Mouse (Mus musculus) embryonic facial prominence, embryonic 15.5 days (tissue): ENCODE measurements at regions not wholly inside any gene's neighbourhood (a gene's known extent, or its start where the extent isn't known, plus 50 kb on each side); places are given as distances from the start of the nearest gene placed in this dataset.

Source experiments
- ATAC-seq: fragments of 200-750 bp; cut with Nextera tagmentation; 2 replicates; pipeline ENCODE4 v1.8.0; 2017; ENCODE audit warnings: low read depth, moderate TSS enrichment; ENCODE audit not compliant: insufficient number of reproducible peaks, low FRiP score, low TSS enrichment
- H3K27ac ChIP-seq: fragments of 300-500 bp; sonication (generic); replicated peaks from 2 replicates; pipeline ENCODE4 v1.5.1; 2015; ENCODE audit warnings: mild to moderate bottlenecking, inconsistent platforms
- H3K27me3 ChIP-seq: fragments of 300-500 bp; sonication (generic); 2 replicates; pipeline ENCODE4 v1.6.1; 2015; ENCODE audit warnings: inconsistent platforms
- H3K36me3 ChIP-seq: fragments of 300-500 bp; sonication (generic); 2 replicates; pipeline ENCODE4 v1.6.1; 2015; ENCODE audit warnings: mild to moderate bottlenecking, inconsistent platforms
- H3K4me1 ChIP-seq: fragments of 300-500 bp; sonication (generic); 2 replicates; pipeline ENCODE4 v1.6.1; 2015; ENCODE audit warnings: inconsistent platforms
- H3K4me2 ChIP-seq: fragments of 300-500 bp; sonication (generic); replicated peaks from 2 replicates; pipeline ENCODE4 v1.6.1; 2015; ENCODE audit warnings: mild to moderate bottlenecking, inconsistent platforms
- H3K4me3 ChIP-seq: fragments of 300-500 bp; sonication (generic); replicated peaks from 2 replicates; pipeline ENCODE4 v1.5.1; 2015; ENCODE audit warnings: mild to moderate bottlenecking, inconsistent platforms
- H3K9ac ChIP-seq: fragments of 300-500 bp; sonication (generic); 2 replicates; pipeline ENCODE4 v1.6.1; 2015; ENCODE audit warnings: inconsistent platforms
- H3K9me3 ChIP-seq: fragments of 300-500 bp; sonication (generic); replicated peaks from 2 replicates; pipeline ENCODE4 v1.6.1; 2016; ENCODE audit warnings: inconsistent platforms
- WGBS: fragments of 180-500 bp; shearing (Covaris S2); methylation state at CpG from one replicate; pipeline ENCODE4 v1.1.7; 2015; 5-methylcytosine and 5-hydroxymethylcytosine counted together

DNA sequence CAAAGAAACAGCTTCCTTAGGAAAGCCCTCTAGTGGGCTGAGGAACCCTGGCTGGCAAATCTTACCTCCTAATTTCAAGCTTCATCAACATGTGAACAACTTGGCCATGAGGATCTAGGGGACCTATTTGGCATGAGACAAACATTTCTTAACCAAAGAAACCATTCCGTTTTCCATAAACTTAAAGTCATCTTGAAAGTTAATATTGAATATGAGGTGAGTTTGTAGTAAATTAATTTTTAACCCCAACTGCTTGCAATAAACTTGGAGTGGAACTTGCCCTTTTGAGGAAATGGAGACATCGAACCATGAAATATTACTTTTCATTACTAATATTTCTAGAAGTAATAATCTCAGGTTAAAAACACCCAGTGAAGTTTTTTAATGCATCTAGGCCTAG, 229.7 kb downstream of the Cdh26 start:
- H3K36me3 ChIP-seq: no peaks in the 10 kb centered on the region
- no peak overlapping the region for H3K9ac ChIP-seq
- no peaks in the 10 kb centered on the region for H3K9me3 ChIP-seq
- WGBS: 90% methylated on average over 2 of the region's 2 CpGs
- no peaks in the 10 kb centered on the region for H3K27me3 ChIP-seq
- H3K4me1 ChIP-seq: no peaks in the 10 kb centered on the region
- ATAC-seq: no peak
- no peak overlapping the region for H3K27ac ChIP-seq
- H3K4me2 ChIP-seq: no peak overlapping the region
- no peak overlapping the region for H3K4me3 ChIP-seq

DNA sequence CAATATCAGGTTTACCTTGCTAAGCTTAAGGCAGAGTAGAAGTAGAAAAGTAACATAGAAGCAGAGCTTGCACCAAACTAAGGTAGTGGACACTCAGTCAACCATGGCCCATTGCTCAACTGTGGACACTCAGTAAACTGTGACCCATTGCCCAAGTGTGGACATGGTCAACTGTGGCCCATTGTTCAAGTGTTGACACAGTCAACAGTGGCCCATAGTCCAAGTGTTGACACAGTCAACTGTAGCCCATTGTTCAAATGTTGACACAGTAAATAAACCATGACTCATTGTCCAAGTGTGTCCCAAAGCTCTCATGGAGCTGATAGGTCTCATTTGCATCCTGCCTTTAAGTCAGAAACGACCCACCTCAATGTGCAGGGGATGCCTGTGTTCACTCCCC, 232.1 kb downstream of the Cdh26 start:
- H3K4me2 ChIP-seq: no peak overlapping the region
- H3K27ac ChIP-seq: no peak overlapping the region
- H3K4me1 ChIP-seq: no peaks in the 10 kb centered on the region
- peaks cover 6% of the 10 kb centered on the region; the same call in 1 of the 2 replicates for H3K27me3 ChIP-seq
- H3K4me3 ChIP-seq: no peak overlapping the region
- no peak for ATAC-seq
- H3K9ac ChIP-seq: no peak overlapping the region
- no peaks in the 10 kb centered on the region for H3K36me3 ChIP-seq
- H3K9me3 ChIP-seq: no peaks in the 10 kb centered on the region
- WGBS: 50% methylated on average over 1 of the region's 1 CpGs

DNA sequence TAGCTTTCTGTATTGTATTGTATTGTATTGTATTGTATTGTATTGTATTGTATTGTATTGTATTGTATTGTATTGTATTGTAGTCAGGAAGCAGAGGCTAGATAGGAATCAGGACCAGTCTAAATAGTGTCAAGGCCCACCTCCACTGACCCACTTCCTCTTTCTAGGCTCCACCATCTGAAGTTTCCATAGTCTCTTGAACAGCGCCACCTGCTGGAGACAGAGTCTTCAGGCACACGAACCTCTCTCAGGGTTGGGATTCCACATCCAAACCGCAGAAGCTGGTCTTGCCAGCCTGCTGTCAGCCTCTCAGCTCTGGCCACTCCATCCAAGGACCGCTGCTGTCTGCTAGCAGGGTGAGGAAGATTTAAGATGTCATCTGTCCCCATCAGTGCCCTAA, 234.6 kb downstream of the Cdh26 start:
- Histone ChIP-seq H3K27me3 (peaks cover 13% of the 10 kb centered on the region; the same call in 1 of the 2 replicates), H3K4me2 (no peak overlapping the region), H3K4me3 (no peak overlapping the region), H3K9ac (no peak overlapping the region), H3K4me1 (no peaks in the 10 kb centered on the region), H3K27ac (no peak overlapping the region), H3K9me3 (no peaks in the 10 kb centered on the region), H3K36me3 (no peaks in the 10 kb centered on the region)
- no peak for ATAC-seq
- WGBS: 19% methylated on average over 4 of the region's 4 CpGs

DNA sequence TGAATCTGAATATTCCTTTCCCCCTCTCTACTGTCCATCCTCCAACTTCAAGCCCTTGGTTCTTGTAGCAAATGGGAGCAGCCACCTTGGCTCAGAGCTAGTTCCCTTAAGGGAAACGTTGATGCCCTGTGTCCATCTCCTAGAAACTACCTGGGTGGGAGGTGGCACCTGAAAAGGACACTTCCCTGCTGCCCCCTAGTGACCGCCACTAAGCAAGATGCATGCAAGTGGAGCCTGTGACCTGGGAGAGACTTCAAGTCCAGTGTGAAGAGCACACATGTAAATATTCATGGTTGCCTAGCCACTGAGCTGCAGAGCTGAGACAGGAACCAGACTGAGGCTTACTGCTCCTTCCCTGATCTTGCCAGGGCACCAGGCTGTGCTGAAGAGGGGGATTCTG, 238.1 kb downstream of the Cdh26 start:
- no peaks in the 10 kb centered on the region for H3K4me1 ChIP-seq
- no peak overlapping the region for H3K27ac ChIP-seq
- no peak overlapping the region for H3K9ac ChIP-seq
- no peak overlapping the region for H3K4me2 ChIP-seq
- no peak overlapping the region for H3K4me3 ChIP-seq
- peaks cover 13% of the 10 kb centered on the region; the same call in 1 of the 2 replicates for H3K27me3 ChIP-seq
- no peak for ATAC-seq
- H3K36me3 ChIP-seq: no peaks in the 10 kb centered on the region
- 15% methylated on average over 2 of the region's 2 CpGs for WGBS
- H3K9me3 ChIP-seq: no peaks in the 10 kb centered on the region

DNA sequence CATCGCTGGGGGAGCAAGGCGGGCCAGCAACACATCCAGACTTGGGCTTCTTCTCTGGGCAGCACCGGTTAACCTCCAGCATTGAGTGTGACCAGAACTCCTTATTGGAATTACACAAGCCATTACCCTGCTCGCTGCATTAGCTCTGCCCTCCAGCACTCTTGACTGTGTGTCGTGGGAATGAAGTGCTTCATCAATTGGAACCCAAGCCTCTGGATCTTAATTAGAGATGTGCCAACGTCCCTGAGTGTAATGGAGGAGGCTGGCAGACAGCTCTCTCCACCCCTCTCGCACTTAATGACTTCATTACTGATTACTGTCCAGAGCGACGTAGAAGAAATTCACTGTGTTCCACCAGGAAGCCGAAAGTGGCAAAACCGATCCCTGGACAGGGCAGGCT, 240.6 kb downstream of the Cdh26 start:
- Histone ChIP-seq H3K4me1 (no peaks in the 10 kb centered on the region), H3K27ac (no peak overlapping the region), H3K4me3 (no peak overlapping the region), H3K9me3 (no peaks in the 10 kb centered on the region), H3K9ac (no peak overlapping the region), H3K27me3 (peaks cover 13% of the 10 kb centered on the region; the same call in 1 of the 2 replicates), H3K4me2 (no peak overlapping the region), H3K36me3 (no peaks in the 10 kb centered on the region)
- ATAC-seq: no peak
- WGBS: 71% methylated on average over 11 of the region's 11 CpGs

DNA sequence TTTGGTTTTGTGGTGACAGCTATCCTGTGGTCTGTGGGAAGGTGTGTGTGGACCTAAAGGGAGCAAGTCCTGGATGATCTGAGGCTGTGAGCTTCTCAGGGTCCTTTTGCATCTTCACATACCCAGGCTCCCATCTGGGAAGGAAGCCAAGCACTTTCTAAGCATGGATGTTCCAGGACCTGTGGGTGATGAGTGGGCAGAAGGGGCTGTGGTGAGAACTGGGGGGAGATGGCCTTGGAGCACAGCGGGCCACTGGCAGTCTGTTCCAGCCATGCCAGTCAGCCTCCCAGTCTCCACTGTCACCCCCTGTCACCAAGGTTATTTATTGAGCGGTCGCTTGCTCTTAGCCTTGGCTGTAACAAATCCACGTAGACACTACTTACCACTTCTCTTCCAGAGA, 243.3 kb downstream of the Cdh26 start:
- no peak for ATAC-seq

DNA sequence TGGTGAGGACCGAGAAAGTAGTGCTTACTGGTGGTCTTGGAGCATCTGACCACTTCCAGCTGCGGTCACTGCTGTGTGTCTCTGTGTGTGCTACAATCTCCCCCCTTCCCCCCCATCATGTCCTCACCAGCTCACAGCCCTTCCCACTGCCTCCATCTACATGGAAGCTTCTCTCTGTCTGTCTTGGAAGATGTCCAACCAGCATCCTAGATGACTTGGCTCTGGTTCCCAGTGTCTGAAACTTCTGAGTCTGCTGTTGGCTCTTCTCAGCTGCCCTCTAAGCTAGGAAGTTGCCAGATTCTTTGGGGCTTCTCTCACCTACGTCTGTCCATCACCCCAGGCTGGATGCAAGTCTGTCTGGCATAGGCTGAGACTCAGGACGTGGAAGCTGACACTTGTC, 244.3 kb downstream of the Cdh26 start:
- Histone ChIP-seq H3K27ac (no peak overlapping the region), H3K4me3 (no peak overlapping the region), H3K4me1 (no peaks in the 10 kb centered on the region), H3K27me3 (no peaks in the 10 kb centered on the region), H3K9me3 (no peaks in the 10 kb centered on the region), H3K4me2 (no peak overlapping the region), H3K36me3 (no peaks in the 10 kb centered on the region), H3K9ac (no peak overlapping the region)
- 74% methylated on average over 4 of the region's 4 CpGs for WGBS
- no peak for ATAC-seq

More for the DNA sequence above, 243.3 kb downstream of the Cdh26 start:
- Histone ChIP-seq H3K27me3 (no peaks in the 10 kb centered on the region; the same call in 1 of the 2 replicates), H3K36me3 (no peaks in the 10 kb centered on the region), H3K4me3 (no peak overlapping the region), H3K9ac (no peak overlapping the region), H3K9me3 (no peaks in the 10 kb centered on the region), H3K27ac (no peak overlapping the region), H3K4me1 (no peaks in the 10 kb centered on the region), H3K4me2 (no peak overlapping the region)
- WGBS: 87% methylated on average over 4 of the region's 4 CpGs

DNA sequence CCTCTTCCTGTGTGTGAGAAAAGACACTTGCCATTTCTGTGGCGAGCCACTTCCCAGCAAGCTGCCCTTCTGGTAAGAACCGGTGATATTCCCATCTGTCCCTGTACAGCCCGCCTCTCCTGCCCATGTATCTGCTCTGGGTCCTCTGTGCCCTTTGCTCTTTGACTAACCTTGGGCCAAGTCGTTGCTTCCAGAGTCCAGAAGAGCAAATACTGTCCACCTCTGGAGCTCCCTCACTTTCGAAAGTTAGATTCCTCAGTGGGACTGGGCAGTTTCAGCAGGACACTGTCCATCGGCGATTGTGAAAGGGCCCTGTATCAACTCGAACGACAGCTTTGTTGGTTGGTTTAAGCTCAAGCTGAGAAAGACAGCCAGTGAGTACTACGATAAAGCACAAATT, 246.6 kb downstream of the Cdh26 start:
- no peak for ATAC-seq
- H3K9me3 ChIP-seq: no peaks in the 10 kb centered on the region
- 83% methylated on average over 10 of the region's 10 CpGs for WGBS
- H3K36me3 ChIP-seq: no peaks in the 10 kb centered on the region
- H3K4me1 ChIP-seq: no peaks in the 10 kb centered on the region
- H3K27ac ChIP-seq: no peak overlapping the region
- no peak overlapping the region for H3K9ac ChIP-seq
- H3K4me2 ChIP-seq: no peak overlapping the region
- no peaks in the 10 kb centered on the region for H3K27me3 ChIP-seq
- H3K4me3 ChIP-seq: no peak overlapping the region

DNA sequence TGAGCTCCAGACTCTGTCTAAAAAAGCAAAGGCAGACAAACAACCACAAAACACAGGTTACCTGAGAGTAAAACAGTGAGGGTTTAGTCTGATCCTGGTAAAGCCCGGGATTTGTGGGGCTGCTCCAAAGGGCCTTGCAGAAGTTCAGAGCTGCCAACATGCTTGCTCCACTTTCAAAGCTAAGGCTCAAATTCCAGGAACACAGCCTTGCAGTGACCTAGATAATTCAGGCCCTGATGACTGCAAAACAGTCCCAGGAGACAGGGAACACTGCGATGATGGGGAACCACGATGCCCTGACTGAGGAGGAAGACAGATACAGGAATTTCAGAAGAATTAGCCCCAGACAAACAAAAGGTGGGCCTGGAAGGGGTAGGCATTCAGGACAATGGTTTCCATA, 250.0 kb downstream of the Cdh26 start:
- Histone ChIP-seq H3K27me3 (no peaks in the 10 kb centered on the region), H3K36me3 (no peaks in the 10 kb centered on the region), H3K4me3 (no peak overlapping the region), H3K9ac (no peak overlapping the region), H3K4me2 (no peak overlapping the region), H3K4me1 (no peaks in the 10 kb centered on the region; the same call in 1 of the 2 replicates), H3K9me3 (no peaks in the 10 kb centered on the region), H3K27ac (no peak overlapping the region)
- ATAC-seq: no peak
- WGBS: 34% methylated on average over 3 of the region's 3 CpGs

DNA sequence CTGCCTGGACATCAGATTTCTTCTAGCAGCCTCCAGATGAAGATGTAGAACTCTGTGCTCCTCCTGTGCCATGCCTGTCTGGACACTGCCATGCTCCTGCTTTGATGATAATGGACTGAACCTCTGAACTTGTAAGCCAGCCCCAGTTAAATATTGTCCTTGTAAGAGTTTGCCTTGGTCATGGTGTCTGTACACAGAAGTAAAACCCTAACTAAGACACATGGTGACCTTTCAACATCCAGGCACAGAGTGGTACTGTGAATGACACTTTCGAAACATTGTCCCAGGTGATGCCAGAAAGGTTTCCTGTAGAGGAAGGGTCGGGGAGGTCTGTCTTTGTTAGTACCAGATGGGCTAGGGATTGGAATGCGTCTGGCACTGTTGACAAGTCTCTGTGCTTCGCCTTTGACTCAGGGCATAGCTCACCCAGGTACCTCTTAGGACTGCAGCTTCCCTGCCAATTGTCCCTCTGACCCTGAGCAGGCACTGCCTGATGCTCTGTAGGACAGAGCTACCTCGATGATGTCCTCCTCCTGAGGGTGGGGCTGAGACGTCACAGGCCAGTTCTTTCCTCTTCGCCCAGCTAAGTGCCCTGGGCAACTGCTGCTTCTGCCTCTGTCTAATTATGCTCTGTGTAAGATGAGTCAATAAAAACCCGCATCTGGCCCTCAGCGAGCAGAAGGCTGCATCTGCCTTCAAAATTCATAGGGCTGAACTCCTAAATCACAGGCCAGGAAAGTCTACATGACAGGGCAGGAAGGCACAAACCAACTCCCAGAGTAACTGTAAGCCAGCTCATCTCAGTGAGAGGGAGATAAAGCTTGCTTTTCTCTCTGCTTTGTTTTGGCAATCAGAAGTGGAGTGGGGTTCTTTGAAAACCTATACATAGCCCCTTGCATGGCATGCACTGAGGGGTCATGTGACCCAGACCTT, 254.0 kb downstream of the Cdh26 start:
- Histone ChIP-seq H3K4me1 (peaks cover 4% of the 10 kb centered on the region; the same call in 1 of the 2 replicates), H3K27me3 (peaks cover 3% of the 10 kb centered on the region; the same call in 1 of the 2 replicates), H3K9me3 (no peaks in the 10 kb centered on the region), H3K4me3 (no peak overlapping the region), H3K27ac (no peak overlapping the region), H3K36me3 (no peaks in the 10 kb centered on the region), H3K4me2 (no peak overlapping the region), H3K9ac (no peak overlapping the region)
- no peak for ATAC-seq
- 45% methylated on average over 9 of the region's 9 CpGs for WGBS

DNA sequence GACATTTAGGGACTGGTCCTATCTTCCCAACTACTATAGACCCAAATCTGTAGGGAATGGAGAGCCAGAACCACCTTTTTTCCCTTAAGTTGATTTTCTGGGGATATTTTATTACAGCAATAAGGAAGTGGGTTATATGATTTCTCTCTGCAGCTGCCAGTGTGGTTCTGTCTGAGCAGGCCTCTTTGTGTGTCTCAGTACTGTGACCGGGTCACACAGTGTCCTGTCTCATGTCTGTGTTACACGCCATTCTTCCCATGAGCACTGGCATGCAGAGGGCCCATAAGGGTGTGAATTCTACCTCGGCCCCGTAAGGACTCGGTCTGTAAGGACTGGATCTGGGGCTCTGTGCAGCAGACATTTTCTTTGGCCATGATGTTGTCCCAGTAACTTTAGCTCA, 254.9 kb downstream of the Cdh26 start:
- 77% methylated on average over 5 of the region's 5 CpGs for WGBS
- peaks cover 4% of the 10 kb centered on the region; the same call in 1 of the 2 replicates for H3K4me1 ChIP-seq
- no peaks in the 10 kb centered on the region for H3K36me3 ChIP-seq
- no peak overlapping the region for H3K4me3 ChIP-seq
- no peak for ATAC-seq
- no peak overlapping the region for H3K9ac ChIP-seq
- H3K9me3 ChIP-seq: no peaks in the 10 kb centered on the region
- H3K4me2 ChIP-seq: no peak overlapping the region
- peaks cover 3% of the 10 kb centered on the region; the same call in 1 of the 2 replicates for H3K27me3 ChIP-seq
- H3K27ac ChIP-seq: no peak overlapping the region
